Mouse (Mus musculus) bone marrow, adult 2 months (tissue): ENCODE measurements around the gene Skap2. TPM values are rescaled to one million over a fixed set of nuclear protein-coding genes. Genes with fewer than 3 reads are reported as not detected.

Experiments
- H3K27ac ChIP-seq: fragments of 200-500 bp; 2 replicates; pipeline ENCODE4 v1.5.1; 2012; ENCODE audit warnings: low read depth, mild to moderate bottlenecking, control low read depth, inconsistent platforms, low read length; ENCODE audit not compliant: control insufficient read depth, poor library complexity, insufficient read depth
- H3K4me1 ChIP-seq: fragments of 200-500 bp; 2 replicates; pipeline ENCODE4 v1.6.1; 2011; ENCODE audit warnings: low read length; ENCODE audit not compliant: control insufficient read depth, insufficient read depth
- H3K4me3 ChIP-seq: fragments of 200-500 bp; replicated peaks from 2 replicates; pipeline ENCODE3; 2011; ENCODE audit warnings: mild to moderate bottlenecking, low read depth, low read length, control low read depth; ENCODE audit not compliant: control insufficient read depth
- CTCF ChIP-seq: fragments of 200-500 bp; IDR thresholded peaks from 2 replicates; pipeline ENCODE4 v1.5.1; 2011; ENCODE audit warnings: low read length, control low read depth; ENCODE audit not compliant: control insufficient read depth, insufficient read depth
- POLR2A ChIP-seq: fragments of 200-500 bp; IDR thresholded peaks from 2 replicates; pipeline ENCODE4 v1.6.1; 2011; ENCODE audit warnings: low read depth, mild to moderate bottlenecking, control low read depth, low read length, borderline replicate concordance; ENCODE audit not compliant: control insufficient read depth
- WGBS: fragments of 180-500 bp; shearing (Covaris S2); methylation state at CpG from one replicate; pipeline ENCODE4 v1.1.7; 2018; 5-methylcytosine and 5-hydroxymethylcytosine counted together
- polyA plus RNA-seq: library from polyadenylated mRNA; stranded (reverse); fragments of >200 nt; gene quantifications from 2 replicates; pipeline ENCODE4 v1.2.4, GENCODE M21; 2011; ENCODE audit warnings: low replicate concordance; ENCODE audit not compliant: missing spikeins, insufficient read depth, insufficient read length

Skap2 gene
- polyA plus RNA-seq, 1 experiment, result 102 TPM

GRCm38 (mm10) chr6:52008757-52009156, 3.6 kb downstream of the Skap2 start:
- H3K4me1 ChIP-seq, result no peaks in the 10 kb centered on the region
- WGBS, result 53% methylated on average over 3 of the region's 3 CpGs
- TF ChIP-seq POLR2A, result no peak
- no peak for TF ChIP-seq CTCF

GRCm38 (mm10) chr6:52006649-52007218, 5.6 kb downstream of the Skap2 start:
- H3K4me3 ChIP-seq, result no peak overlapping the region
- 32% methylated on average over 13 of the region's 13 CpGs for WGBS

More at GRCm38 (mm10) chr6:52008757-52009156, 3.6 kb downstream of the Skap2 start:
- Histone ChIP-seq H3K27ac (no peak overlapping the region), H3K4me3 (no peak overlapping the region)

GRCm38 (mm10) chr6:52005963-52006648, 6.2 kb downstream of the Skap2 start:
- H3K27ac ChIP-seq, result no peak overlapping the region
- 10% methylated on average over 19 of the region's 19 CpGs for WGBS
- no peak overlapping the region for H3K4me3 ChIP-seq

More at GRCm38 (mm10) chr6:52006649-52007218, 5.6 kb downstream of the Skap2 start:
- Histone ChIP-seq H3K27ac (no peak overlapping the region), H3K4me1 (no peaks in the 10 kb centered on the region)
- TF ChIP-seq POLR2A (no peak), CTCF (no peak)

GRCm38 (mm10) chr6:52005616-52005962, 6.8 kb downstream of the Skap2 start:
- no peaks in the 10 kb centered on the region for H3K4me1 ChIP-seq
- TF ChIP-seq CTCF (no peak), POLR2A (no peak)
- H3K4me3 ChIP-seq, result no peak overlapping the region
- 23% methylated on average over 8 of the region's 8 CpGs for WGBS
- no peak overlapping the region for H3K27ac ChIP-seq

More at GRCm38 (mm10) chr6:52005963-52006648, 6.2 kb downstream of the Skap2 start:
- H3K4me1 ChIP-seq, result no peaks in the 10 kb centered on the region
- TF ChIP-seq CTCF, result no peak
- no peak for TF ChIP-seq POLR2A

- TF ChIP-seq CTCF (no peak), POLR2A (no peak)
- H3K4me3 ChIP-seq, result no peak overlapping the region
- no peak overlapping the region for H3K27ac ChIP-seq
- H3K4me1 ChIP-seq, result no peaks in the 10 kb centered on the region
- 14% methylated on average over 3 of the region's 3 CpGs for WGBS
These were observed 7.4 kb downstream of the Skap2 start for GRCm38 (mm10) chr6:52004995-52005394.

- no peaks in the 10 kb centered on the region for H3K4me1 ChIP-seq
- H3K4me3 ChIP-seq, result no peak overlapping the region
- WGBS, result 54% methylated on average over 8 of the region's 8 CpGs
- H3K27ac ChIP-seq, result no peak overlapping the region
- TF ChIP-seq CTCF (no peak), POLR2A (no peak)
These were observed 9.7 kb downstream of the Skap2 start for GRCm38 (mm10) chr6:52002676-52003075.

GRCm38 (mm10) chr6:51999157-51999478, 13.2 kb downstream of the Skap2 start:
- Histone ChIP-seq H3K4me1 (no peaks in the 10 kb centered on the region), H3K27ac (no peak overlapping the region), H3K4me3 (no peak overlapping the region)
- no peak for TF ChIP-seq CTCF
- no peak for TF ChIP-seq POLR2A
- WGBS, result 87% methylated on average over 4 of the region's 4 CpGs

- no peaks in the 10 kb centered on the region for H3K4me1 ChIP-seq
- H3K27ac ChIP-seq, result no peak overlapping the region
- WGBS, result 67% methylated on average over 7 of the region's 7 CpGs
- TF ChIP-seq CTCF, result no peak
- H3K4me3 ChIP-seq, result no peak overlapping the region
These were observed 13.8 kb downstream of the Skap2 start for GRCm38 (mm10) chr6:51998409-51999156.

GRCm38 (mm10) chr6:51987999-51988398, 24.4 kb downstream of the Skap2 start:
- WGBS, result 62% methylated on average over 2 of the region's 2 CpGs
- Histone ChIP-seq H3K4me3 (no peak overlapping the region), H3K27ac (no peak overlapping the region), H3K4me1 (no peaks in the 10 kb centered on the region; the same call in 1 of the 2 replicates)
- TF ChIP-seq POLR2A (no peak), CTCF (no peak)
